Mouse (Mus musculus) forebrain, embryonic 11.5 days (tissue): ENCODE results near the gene Dld. TPM values are rescaled to one million over a fixed set of nuclear protein-coding genes. Genes with fewer than 3 reads are reported as not detected.

Source experiments
- ATAC-seq: fragments of 200-750 bp; cut with Nextera tagmentation; replicated peaks from 2 replicates; pipeline ENCODE4 v1.8.0; 2017; ENCODE audit warnings: moderate TSS enrichment; ENCODE audit not compliant: low FRiP score
- DNase-seq: peaks from one replicate; pipeline ENCODE4 v3.0.0-alpha.2; 2017; ENCODE audit warnings: low spot score
- H3K27ac ChIP-seq: fragments of 300-500 bp; sonication (generic); 2 replicates; pipeline ENCODE4 v1.5.1; 2014; ENCODE audit warnings: low read depth, low read length
- H3K27me3 ChIP-seq: fragments of 300-500 bp; sonication (generic); 2 replicates; pipeline ENCODE4 v1.6.1; 2014; ENCODE audit warnings: mild to moderate bottlenecking, low read length, mixed read lengths; ENCODE audit not compliant: control insufficient read depth, insufficient read depth
- H3K36me3 ChIP-seq: fragments of 300-500 bp; sonication (generic); 2 replicates; pipeline ENCODE4 v1.6.1; 2014; ENCODE audit warnings: mild to moderate bottlenecking, low read length, moderate library complexity, mixed read lengths; ENCODE audit not compliant: control insufficient read depth, insufficient read depth
- H3K4me1 ChIP-seq: fragments of 300-500 bp; sonication (generic); replicated peaks from 2 replicates; pipeline ENCODE4 v1.6.1; 2014; ENCODE audit warnings: low read length, mixed read lengths; ENCODE audit not compliant: control insufficient read depth, insufficient read depth
- H3K4me2 ChIP-seq: fragments of 300-500 bp; sonication (generic); 2 replicates; pipeline ENCODE4 v1.6.1; 2014; ENCODE audit warnings: low read depth, mild to moderate bottlenecking, low read length, moderate library complexity, mixed read lengths; ENCODE audit not compliant: severe bottlenecking
- H3K4me3 ChIP-seq: fragments of 300-500 bp; sonication (generic); 2 replicates; pipeline ENCODE4 v1.5.1; 2014; ENCODE audit warnings: low read depth, low read length
- H3K9ac ChIP-seq: fragments of 300-500 bp; sonication (generic); 2 replicates; pipeline ENCODE4 v1.6.1; 2014; ENCODE audit warnings: low read length
- H3K9me3 ChIP-seq: fragments of 300-500 bp; sonication (generic); 2 replicates; pipeline ENCODE4 v1.6.1; 2016; ENCODE audit warnings: low read length, mixed read lengths; ENCODE audit not compliant: control insufficient read depth
- WGBS: fragments of 180-500 bp; shearing (Covaris S2); extraction: QIAGEN DNeasy Blood & Tissue Kit; methylation state at CpG from one replicate; pipeline ENCODE4 v1.1.7; 2014; 5-methylcytosine and 5-hydroxymethylcytosine counted together
- polyA plus RNA-seq: library from polyadenylated mRNA; unstranded; fragments of >200 nt; fragmentation: Nextera tagmentation; extraction: Ambion mirVana; gene quantifications from 2 replicates; pipeline ENCODE4 v1.2.1, GENCODE M21; 2014

Gene Dld
- polyA plus RNA-seq, 1 experiment from 2014 or later = 142 TPM

- ATAC-seq (no peak), DNase-seq (no peak)
- 35% methylated on average over 2 of the region's 2 CpGs for WGBS
- Histone ChIP-seq H3K4me2 (no peak overlapping the region), H3K4me1 (no peaks in the 10 kb centered on the region), H3K27me3 (no peaks in the 10 kb centered on the region), H3K27ac (no peak overlapping the region), H3K36me3 (no peaks in the 10 kb centered on the region), H3K9me3 (no peaks in the 10 kb centered on the region), H3K9ac (no peak overlapping the region), H3K4me3 (no peak overlapping the region)
These were observed 29.6 kb upstream of the Dld start for GRCm38 (mm10) chr12:31380878-31381277.

GRCm38 (mm10) chr12:31377241-31377640, 26.0 kb upstream of the Dld start:
- no peak for DNase-seq
- H3K9me3 ChIP-seq = no peaks in the 10 kb centered on the region
- no peaks in the 10 kb centered on the region for H3K4me1 ChIP-seq
- WGBS = 85% methylated on average over 11 of the region's 11 CpGs
- H3K4me3 ChIP-seq = no peak overlapping the region
- no peaks in the 10 kb centered on the region for H3K36me3 ChIP-seq
- H3K9ac ChIP-seq = no peak overlapping the region
- no peak overlapping the region for H3K4me2 ChIP-seq
- ATAC-seq = no peak
- no peak overlapping the region for H3K27ac ChIP-seq
- H3K27me3 ChIP-seq = no peaks in the 10 kb centered on the region

- H3K4me1 ChIP-seq = no peaks in the 10 kb centered on the region
- WGBS = 14% methylated on average over 13 of the region's 13 CpGs
- no peaks in the 10 kb centered on the region for H3K36me3 ChIP-seq
- H3K4me2 ChIP-seq = peak overlapping the region; percentile 47
- DNase-seq (peak; percentile 62), ATAC-seq (peak; percentile 47; the same call in 1 of the 2 replicates)
- H3K27ac ChIP-seq = no peak overlapping the region
- peak overlapping the region; percentile 19; the same call in 1 of the 2 replicates for H3K4me3 ChIP-seq
- no peaks in the 10 kb centered on the region for H3K27me3 ChIP-seq
- no peaks in the 10 kb centered on the region for H3K9me3 ChIP-seq
- peak overlapping the region; percentile 39; the same call in 1 of the 2 replicates for H3K9ac ChIP-seq
These were observed 25.2 kb upstream of the Dld start for GRCm38 (mm10) chr12:31376326-31376950.

- Histone ChIP-seq H3K9me3 (no peaks in the 10 kb centered on the region), H3K36me3 (no peaks in the 10 kb centered on the region), H3K4me1 (no peaks in the 10 kb centered on the region), H3K27me3 (no peaks in the 10 kb centered on the region), H3K4me2 (no peak overlapping the region), H3K27ac (no peak overlapping the region), H3K4me3 (no peak overlapping the region), H3K9ac (no peak overlapping the region)
- DNase-seq (no peak), ATAC-seq (0 out of 2 replicates have a peak, but pooled peaks have one; percentile 29)
- 71% methylated on average over 4 of the region's 4 CpGs for WGBS
These were observed 24.0 kb upstream of the Dld start for GRCm38 (mm10) chr12:31375283-31375615.

- Histone ChIP-seq H3K4me1 (no peaks in the 10 kb centered on the region), H3K4me2 (no peak overlapping the region), H3K9me3 (no peaks in the 10 kb centered on the region), H3K27me3 (no peaks in the 10 kb centered on the region), H3K36me3 (no peaks in the 10 kb centered on the region), H3K9ac (no peak overlapping the region), H3K4me3 (no peak overlapping the region), H3K27ac (no peak overlapping the region)
- peak; percentile 78 for DNase-seq
- 35% methylated on average over 9 of the region's 9 CpGs for WGBS
- ATAC-seq = peak; percentile 78
These were observed 23.5 kb upstream of the Dld start for GRCm38 (mm10) chr12:31374603-31375282.

GRCm38 (mm10) chr12:31369656-31370055, 18.4 kb upstream of the Dld start:
- Histone ChIP-seq H3K4me1 (no peaks in the 10 kb centered on the region), H3K4me2 (no peak overlapping the region), H3K9ac (no peak overlapping the region), H3K27ac (no peak overlapping the region), H3K36me3 (no peaks in the 10 kb centered on the region), H3K9me3 (no peaks in the 10 kb centered on the region), H3K4me3 (no peak overlapping the region), H3K27me3 (no peaks in the 10 kb centered on the region)
- ATAC-seq (no peak), DNase-seq (no peak)
- 85% methylated on average over 7 of the region's 7 CpGs for WGBS

- H3K27me3 ChIP-seq = no peaks in the 10 kb centered on the region
- H3K4me2 ChIP-seq = no peak overlapping the region
- no peak for DNase-seq
- no peak overlapping the region for H3K4me3 ChIP-seq
- H3K36me3 ChIP-seq = no peaks in the 10 kb centered on the region
- H3K27ac ChIP-seq = no peak overlapping the region
- ATAC-seq = no peak
- 97% methylated on average over 1 of the region's 1 CpGs for WGBS
- no peaks in the 10 kb centered on the region for H3K4me1 ChIP-seq
- no peaks in the 10 kb centered on the region for H3K9me3 ChIP-seq
- no peak overlapping the region for H3K9ac ChIP-seq
These were observed 17.9 kb upstream of the Dld start for GRCm38 (mm10) chr12:31369118-31369517.

GRCm38 (mm10) chr12:31367721-31368120, 16.5 kb upstream of the Dld start:
- H3K27me3 ChIP-seq = no peaks in the 10 kb centered on the region
- no peaks in the 10 kb centered on the region for H3K4me1 ChIP-seq
- ATAC-seq (no peak), DNase-seq (no peak)
- H3K9ac ChIP-seq = no peak overlapping the region
- no peak overlapping the region for H3K4me2 ChIP-seq
- no peaks in the 10 kb centered on the region for H3K36me3 ChIP-seq
- WGBS = 83% methylated on average over 5 of the region's 5 CpGs
- no peak overlapping the region for H3K27ac ChIP-seq
- no peak overlapping the region for H3K4me3 ChIP-seq
- H3K9me3 ChIP-seq = no peaks in the 10 kb centered on the region

- Histone ChIP-seq H3K4me2 (no peak overlapping the region), H3K9me3 (no peaks in the 10 kb centered on the region), H3K9ac (no peak overlapping the region), H3K4me3 (no peak overlapping the region), H3K27ac (no peak overlapping the region), H3K36me3 (no peaks in the 10 kb centered on the region), H3K27me3 (no peaks in the 10 kb centered on the region), H3K4me1 (no peaks in the 10 kb centered on the region)
- ATAC-seq (no peak), DNase-seq (no peak)
- WGBS = 72% methylated on average over 3 of the region's 3 CpGs
These were observed 15.2 kb upstream of the Dld start for GRCm38 (mm10) chr12:31366428-31366827.
